Comparison of ENCODE assay signal across 9 mouse cellular contexts in genomic region chr3:37605876-37606238, GRCm38 (mm10). TPM values are rescaled to one million over a fixed set of nuclear protein-coding genes. Genes with fewer than 3 reads are reported as not detected.
DNase-seq lines count a peak whose midpoint lies in the region; ATAC-seq and TF ChIP-seq lines count a peak whose summit lies in the region.
"Had no signal": no experiment of that assay in that cellular context is flagged by ENCODE, and none has a peak within 500 bp of the region (broad histone marks: within the 10 kb centered on the region; RNA-seq: fewer than 3 reads in every experiment).

No protein-coding gene starts in this region.

- H3K9ac ChIP-seq in lung, embryonic 14.5 days: no peak overlapping the region
- H3K9ac ChIP-seq in forebrain, embryonic 16.5 days (replicated peaks; ENCODE audit: low read depth, low read length): no peak overlapping the region
- H3K9ac ChIP-seq: neural tube, embryonic 13.5 days had no signal

- no peak overlapping the region for H3K4me3 ChIP-seq in lung, embryonic 14.5 days (ENCODE audit: low read depth, low read length)
- no peak overlapping the region for H3K4me3 ChIP-seq in lung, adult 2 months (replicated peaks; ENCODE audit: extremely low read depth, low read depth, low read length)
- no peak overlapping the region for H3K4me3 ChIP-seq in forebrain, embryonic 16.5 days (replicated peaks; ENCODE audit: low read length)
- H3K4me3 ChIP-seq: neural tube, embryonic 13.5 days had no signal

- no peaks in the 10 kb centered on the region for H3K4me1 ChIP-seq in lung, embryonic 14.5 days (ENCODE audit: insufficient read depth)
- H3K4me1 ChIP-seq in lung, adult 2 months (ENCODE audit: control insufficient read depth, insufficient read depth, low read length): peaks cover 5% of the 10 kb centered on the region; the same call in 1 of the 2 replicates
- H3K4me1 ChIP-seq in forebrain, embryonic 16.5 days (replicated peaks; ENCODE audit: control insufficient read depth, insufficient read depth, low read length): peaks cover 2% of the 10 kb centered on the region; the same call in 1 of the 2 replicates

- H3K27ac ChIP-seq in lung, embryonic 14.5 days (ENCODE audit: low read depth): no peak overlapping the region
- no peak overlapping the region for H3K27ac ChIP-seq in forebrain, embryonic 16.5 days (ENCODE audit: low read length)
- H3K27ac ChIP-seq: neural tube, embryonic 13.5 days had no signal

- 74% methylated on average over 10 of the region's 10 CpGs for WGBS in lung, embryonic 14.5 days
- WGBS in lung, adult 2 months: 52% methylated on average over 10 of the region's 10 CpGs
- WGBS in forebrain, embryonic 16.5 days: 75% methylated on average over 10 of the region's 10 CpGs

- no peak for TF ChIP-seq CTCF in lung, embryonic 14.5 days (IDR thresholded peaks at IDR 0.05; ENCODE audit: low read depth)
- no peak for TF ChIP-seq CTCF in lung, adult 2 months (IDR thresholded peaks at IDR 0.05; ENCODE audit: insufficient read depth, low read length)

- no peak overlapping the region for H3K4me2 ChIP-seq in lung, embryonic 14.5 days
- no peak overlapping the region for H3K4me2 ChIP-seq in forebrain, embryonic 16.5 days (ENCODE audit: low read length)
- H3K4me2 ChIP-seq: neural tube, embryonic 13.5 days had no signal

- no peaks in the 10 kb centered on the region for H3K27me3 ChIP-seq in lung, embryonic 14.5 days (ENCODE audit: insufficient read depth, low read length)
- H3K27me3 ChIP-seq in forebrain, embryonic 16.5 days (replicated peaks; ENCODE audit: control insufficient read depth, insufficient read depth, low read length): no peaks in the 10 kb centered on the region
- H3K27me3 ChIP-seq: neural tube, embryonic 13.5 days had no signal

- ATAC-seq in lung, embryonic 14.5 days (ENCODE audit: insufficient read depth): no peak
- peak; percentile 31; the same call in 1 of the 2 replicates for ATAC-seq in forebrain, embryonic 16.5 days
- ATAC-seq in megakaryocyte, adult 5-6 weeks (ENCODE audit: poor library complexity, severe bottlenecking): peak; percentile 10; the same call in 1 of the 2 replicates
- ATAC-seq in erythroid progenitor cell, adult 5-6 weeks (replicated peaks; ENCODE audit: low FRiP score, poor library complexity, severe bottlenecking): no peak

- DNase-seq in cerebellum, adult 11 months: peak; percentile 18
- no peak for DNase-seq in cerebellum, adult 8-10 months
- peak; percentile 32 for DNase-seq in lung, embryonic 14.5 days
- no peak for DNase-seq in lung, adult 2 months
- DNase-seq in kidney, postnatal 10 days: no peak

- no peak for TF ChIP-seq POLR2A in lung, adult 2 months (IDR thresholded peaks at IDR 0.05; ENCODE audit: borderline replicate concordance, extremely low read depth, low read depth, low read length)

- H3K9me3 ChIP-seq in lung, embryonic 14.5 days (ENCODE audit: low read depth, low read length): no peaks in the 10 kb centered on the region; the same call in 1 of the 2 replicates
- no peaks in the 10 kb centered on the region for H3K9me3 ChIP-seq in forebrain, embryonic 16.5 days (ENCODE audit: control insufficient read depth, low read length)
- H3K9me3 ChIP-seq: neural tube, embryonic 13.5 days had no signal

- H3K36me3 ChIP-seq in lung, embryonic 14.5 days (ENCODE audit: insufficient read depth): no peaks in the 10 kb centered on the region
- H3K36me3 ChIP-seq in forebrain, embryonic 16.5 days (ENCODE audit: control insufficient read depth, insufficient read depth): no peaks in the 10 kb centered on the region
- H3K36me3 ChIP-seq: neural tube, embryonic 13.5 days had no signal

RNA-seq across cellular contexts. Expression of gene Spry1, which starts 33.9 kb away (rescaled TPM):
- polyA plus RNA-seq in lung, embryonic 14.5 days (2014; fragmentation: Nextera tagmentation; extraction: Ambion mirVana): 15.6 and 17.8 TPM in 2 replicates
- polyA plus RNA-seq in lung, adult 2 months (2012; rRNA removed): 105 and 124 TPM in 2 replicates
- polyA plus RNA-seq in forebrain, embryonic 16.5 days (2015; fragmentation: Nextera tagmentation; extraction: Ambion mirVana): 6.4 and 6.6 TPM in 2 replicates
- total RNA-seq in megakaryocyte, adult 5-6 weeks (2015): 0.50 and 1.2 TPM in 2 replicates
- 0.16 TPM in 1 of 2 replicates, not detected in the other for total RNA-seq in megakaryocyte, adult 5-6 weeks (2017)
- total RNA-seq in erythroid progenitor cell, adult 5-6 weeks (2015; ENCODE audit: low replicate concordance): 1.1 and 2.1 TPM in 2 replicates
- not detected in 2 replicates for total RNA-seq in erythroid progenitor cell, adult 5-6 weeks (2017; ENCODE audit: low replicate concordance)

Comparison
In these comparisons a context has a peak if more than half of its experiments do, and no peak if none do; other contexts are left out.
1. DNase-seq: peak in cerebellum, adult 11 months (single experiment) and lung, embryonic 14.5 days (single experiment); none in cerebellum, adult 8-10 months (single experiment), lung, adult 2 months (single experiment) and kidney, postnatal 10 days (single experiment).
2. ATAC-seq: peak in forebrain, embryonic 16.5 days (single experiment) and megakaryocyte, adult 5-6 weeks (single experiment); none in lung, embryonic 14.5 days (single experiment) and erythroid progenitor cell, adult 5-6 weeks (single experiment).